Mouse (Mus musculus) lung, embryonic 16.5 days (tissue): ENCODE data around the gene Cd209g. TPM values are rescaled to one million over a fixed set of nuclear protein-coding genes. Genes with fewer than 3 reads are reported as not detected.

Experiments used
- ATAC-seq: fragments of 200-750 bp; cut with Nextera tagmentation; 2 replicates; pipeline ENCODE4 v1.8.0; 2017; ENCODE audit warnings: low read depth, mild to moderate bottlenecking, moderate library complexity
- H3K27ac ChIP-seq: fragments of 300-500 bp; sonication (generic); 2 replicates; pipeline ENCODE4 v1.5.1; 2014; ENCODE audit warnings: mild to moderate bottlenecking, control low read depth, low read length
- H3K27me3 ChIP-seq: fragments of 300-500 bp; sonication (generic); 2 replicates; pipeline ENCODE4 v1.6.1; 2014; ENCODE audit warnings: low read depth, low read length, mixed read lengths; ENCODE audit not compliant: control insufficient read depth, insufficient read depth
- H3K36me3 ChIP-seq: fragments of 300-500 bp; sonication (generic); 2 replicates; pipeline ENCODE4 v1.6.1; 2014; ENCODE audit warnings: low read length; ENCODE audit not compliant: control insufficient read depth, insufficient read depth
- H3K4me1 ChIP-seq: fragments of 300-500 bp; sonication (generic); replicated peaks from 2 replicates; pipeline ENCODE4 v1.6.1; 2014; ENCODE audit warnings: low read length, mixed read lengths; ENCODE audit not compliant: control insufficient read depth, insufficient read depth
- H3K4me2 ChIP-seq: fragments of 300-500 bp; sonication (generic); 2 replicates; pipeline ENCODE4 v1.6.1; 2014; ENCODE audit warnings: low read depth, low read length, control low read depth
- H3K4me3 ChIP-seq: fragments of 300-500 bp; sonication (generic); 2 replicates; pipeline ENCODE4 v1.5.1; 2014; ENCODE audit warnings: mild to moderate bottlenecking, low read length, control low read depth
- H3K9ac ChIP-seq: fragments of 300-500 bp; sonication (generic); 2 replicates; pipeline ENCODE4 v1.6.1; 2014; ENCODE audit warnings: low read length, control low read depth
- H3K9me3 ChIP-seq: fragments of 300-500 bp; sonication (generic); 2 replicates; pipeline ENCODE4 v1.6.1; 2016; ENCODE audit warnings: low read length; ENCODE audit not compliant: control insufficient read depth
- WGBS: fragments of 180-500 bp; shearing (Covaris S2); extraction: QIAGEN DNeasy Blood & Tissue Kit; methylation state at CpG from one replicate; pipeline ENCODE4 v1.1.7; 2014; 5-methylcytosine and 5-hydroxymethylcytosine counted together
- polyA plus RNA-seq: library from polyadenylated mRNA; unstranded; fragments of >200 nt; fragmentation: Nextera tagmentation; extraction: Ambion mirVana; gene quantifications from 2 replicates; pipeline ENCODE4 v1.2.1, GENCODE M21; 2015

Gene Cd209g
- polyA plus RNA-seq, 1 experiment from 2014 or later: not detected

- Histone ChIP-seq H3K27me3 (no peaks in the 10 kb centered on the region), H3K9ac (peak overlapping the region; percentile 67), H3K4me1 (peaks cover 8% of the 10 kb centered on the region; the same call in 1 of the 2 replicates), H3K27ac (0 out of 2 replicates have a peak overlapping the region, but pooled peaks have one; percentile 28), H3K4me3 (peak overlapping the region; percentile 83), H3K4me2 (peak overlapping the region; percentile 66), H3K9me3 (no peaks in the 10 kb centered on the region), H3K36me3 (no peaks in the 10 kb centered on the region)
- ATAC-seq: no peak
- WGBS: under 1% methylated on average over 12 of the region's 13 CpGs
These were observed 31.4 kb downstream of the Cd209g start for GRCm38 (mm10) chr8:4165176-4165851.

- Histone ChIP-seq H3K27me3 (no peaks in the 10 kb centered on the region), H3K36me3 (no peaks in the 10 kb centered on the region), H3K4me2 (peak within 1 kb of the TSS; percentile 82), H3K9ac (peak within 1 kb of the TSS; percentile 92), H3K27ac (0 out of 2 replicates have a peak within 1 kb of the TSS, but pooled peaks have one; percentile 28), H3K9me3 (no peaks in the 10 kb centered on the region), H3K4me1 (peaks cover 8% of the 10 kb centered on the region; the same call in 1 of the 2 replicates), H3K4me3 (peak within 1 kb of the TSS; percentile 83)
- ATAC-seq: peak; percentile 98
- WGBS: 1% methylated on average over 43 of the region's 51 CpGs
These were observed 32.2 kb downstream of the Cd209g start, which contains the start of gene Evi5l for GRCm38 (mm10) chr8:4165852-4166751. TSS of gene Evi5l (plus strand) at chr8:4166567.

- peak overlapping the region; percentile 82 for H3K4me2 ChIP-seq
- peaks cover 8% of the 10 kb centered on the region; the same call in 1 of the 2 replicates for H3K4me1 ChIP-seq
- no peaks in the 10 kb centered on the region for H3K9me3 ChIP-seq
- H3K27me3 ChIP-seq: no peaks in the 10 kb centered on the region
- ATAC-seq: peak; percentile 0; the same call in 1 of the 2 replicates
- peak overlapping the region; percentile 92 for H3K9ac ChIP-seq
- WGBS: 8% methylated on average over 8 of the region's 10 CpGs
- H3K36me3 ChIP-seq: no peaks in the 10 kb centered on the region
- peak overlapping the region; percentile 83 for H3K4me3 ChIP-seq
- no peak overlapping the region for H3K27ac ChIP-seq
These were observed 33.1 kb downstream of the Cd209g start for GRCm38 (mm10) chr8:4166881-4167525.

GRCm38 (mm10) chr8:4167918-4168317, 34.0 kb downstream of the Cd209g start:
- Histone ChIP-seq H3K36me3 (no peaks in the 10 kb centered on the region), H3K4me1 (peaks cover 8% of the 10 kb centered on the region; the same call in 1 of the 2 replicates), H3K27me3 (no peaks in the 10 kb centered on the region), H3K9me3 (no peaks in the 10 kb centered on the region), H3K4me2 (no peak overlapping the region), H3K9ac (no peak overlapping the region), H3K27ac (no peak overlapping the region), H3K4me3 (no peak overlapping the region)
- 88% methylated on average over 1 of the region's 1 CpGs for WGBS
- ATAC-seq: no peak

GRCm38 (mm10) chr8:4172486-4172885, 38.6 kb downstream of the Cd209g start:
- no peaks in the 10 kb centered on the region for H3K4me1 ChIP-seq
- H3K9me3 ChIP-seq: no peaks in the 10 kb centered on the region
- H3K36me3 ChIP-seq: no peaks in the 10 kb centered on the region
- H3K4me2 ChIP-seq: no peak overlapping the region
- ATAC-seq: no peak
- WGBS: 65% methylated on average over 3 of the region's 3 CpGs
- H3K4me3 ChIP-seq: no peak overlapping the region
- no peaks in the 10 kb centered on the region for H3K27me3 ChIP-seq
- no peak overlapping the region for H3K9ac ChIP-seq
- H3K27ac ChIP-seq: no peak overlapping the region

GRCm38 (mm10) chr8:4174018-4174417, 40.1 kb downstream of the Cd209g start:
- H3K4me1 ChIP-seq: no peaks in the 10 kb centered on the region
- no peak overlapping the region for H3K9ac ChIP-seq
- no peaks in the 10 kb centered on the region for H3K36me3 ChIP-seq
- no peak overlapping the region for H3K27ac ChIP-seq
- WGBS: 74% methylated on average over 2 of the region's 2 CpGs
- H3K4me3 ChIP-seq: no peak overlapping the region
- H3K4me2 ChIP-seq: no peak overlapping the region
- H3K27me3 ChIP-seq: no peaks in the 10 kb centered on the region
- no peaks in the 10 kb centered on the region for H3K9me3 ChIP-seq
- no peak for ATAC-seq

- ATAC-seq: no peak
- Histone ChIP-seq H3K4me1 (no peaks in the 10 kb centered on the region), H3K27ac (no peak overlapping the region), H3K9me3 (no peaks in the 10 kb centered on the region), H3K4me3 (no peak overlapping the region), H3K4me2 (no peak overlapping the region), H3K9ac (no peak overlapping the region), H3K27me3 (no peaks in the 10 kb centered on the region), H3K36me3 (peaks cover 8% of the 10 kb centered on the region; the same call in 1 of the 2 replicates)
- 77% methylated on average over 8 of the region's 8 CpGs for WGBS
These were observed 49.5 kb downstream of the Cd209g start for GRCm38 (mm10) chr8:4183409-4183808.

GRCm38 (mm10) chr8:4186151-4186550, 52.3 kb downstream of the Cd209g start:
- no peak overlapping the region for H3K4me2 ChIP-seq
- peaks cover 8% of the 10 kb centered on the region; the same call in 1 of the 2 replicates for H3K36me3 ChIP-seq

More at GRCm38 (mm10) chr8:4186151-4186550, 52.3 kb downstream of the Cd209g start:
- H3K4me3 ChIP-seq: no peak overlapping the region
- H3K27me3 ChIP-seq: no peaks in the 10 kb centered on the region
- no peak for ATAC-seq
- no peak overlapping the region for H3K27ac ChIP-seq
- no peaks in the 10 kb centered on the region for H3K4me1 ChIP-seq
- no peak overlapping the region for H3K9ac ChIP-seq
- no peaks in the 10 kb centered on the region for H3K9me3 ChIP-seq
- WGBS: 80% methylated on average over 2 of the region's 2 CpGs
